Mouse (Mus musculus) adrenal gland, postnatal 36 days (tissue): Measurements from ENCODE around the gene Cmc1. TPM values are rescaled to one million over a fixed set of nuclear protein-coding genes. Genes with fewer than 3 reads are reported as not detected.

ENCODE experiments used
- DNase-seq, 2 experiments: peaks; one replicate each; pipeline ENCODE4 v3.0.0; 2021; ENCODE audit warnings: mixed read lengths in 1 of 2
- long read RNA-seq, 2 experiments: library from polyadenylated mRNA; stranded (forward); transcript quantifications; one replicate each; pipeline ENCODE4 v2.0.0; 2021; ENCODE audit warnings: borderline sequencing depth in 2 of 2
- total RNA-seq, 2 experiments: library from RNA; stranded (reverse); gene quantifications; 2 replicates each; pipeline ENCODE4 v1.2.3; 2021

Gene Cmc1
- 10 to 100 TPM; 27.6 to 44.2 TPM for total RNA-seq
- long read RNA-seq, experiment 1, transcript Cmc1-201 (4 exons, 1,169 nt), result major isoform, 36 of 45 reads
- long read RNA-seq, experiment 1, partial matches to known transcripts, result 0 of 45 reads
- long read RNA-seq, experiment 1, other reads (novel, unspliced or antisense), result 8 of 45 reads
- long read RNA-seq, experiment 2, transcript Cmc1-201 (4 exons, 1,169 nt), result major isoform, 17 of 21 reads
- long read RNA-seq, experiment 2, partial matches to known transcripts, result 0 of 21 reads
- long read RNA-seq, experiment 2, other reads (novel, unspliced or antisense), result 4 of 21 reads

- DNase-seq, result peak; percentile 97
These were observed at the start of gene Cmc1 for GRCm38 (mm10) chr9:118149407-118150402. Cmc1 (minus strand) TSS chr9:118150177.

- DNase-seq, result no peak
These were observed 48.6 kb upstream of the Cmc1 start for GRCm38 (mm10) chr9:118198557-118198956.

GRCm38 (mm10) chr9:118196661-118197390, 46.8 kb upstream of the Cmc1 start:
- DNase-seq, result no peak

- no peak for DNase-seq
These were observed 43.3 kb upstream of the Cmc1 start for GRCm38 (mm10) chr9:118193263-118193662.

GRCm38 (mm10) chr9:118191276-118191675, 41.3 kb upstream of the Cmc1 start:
- DNase-seq, result no peak

- DNase-seq, result no peak
These were observed 38.4 kb upstream of the Cmc1 start for GRCm38 (mm10) chr9:118188374-118188773.

- no peak for DNase-seq
These were observed 37.4 kb upstream of the Cmc1 start for GRCm38 (mm10) chr9:118187420-118187819.

- no peak for DNase-seq
These were observed 36.8 kb upstream of the Cmc1 start for GRCm38 (mm10) chr9:118186776-118187175.

- no peak for DNase-seq
These were observed 29.4 kb upstream of the Cmc1 start for GRCm38 (mm10) chr9:118179136-118180025.

GRCm38 (mm10) chr9:118176687-118177086, 26.7 kb upstream of the Cmc1 start:
- no peak for DNase-seq

GRCm38 (mm10) chr9:118175411-118175810, 25.4 kb upstream of the Cmc1 start:
- no peak for DNase-seq

GRCm38 (mm10) chr9:118173086-118173485, 23.1 kb upstream of the Cmc1 start:
- no peak for DNase-seq

GRCm38 (mm10) chr9:118168544-118168943, 18.6 kb upstream of the Cmc1 start:
- no peak for DNase-seq

GRCm38 (mm10) chr9:118167606-118168005, 17.6 kb upstream of the Cmc1 start:
- DNase-seq, result no peak

- no peak for DNase-seq
These were observed 11.6 kb upstream of the Cmc1 start for GRCm38 (mm10) chr9:118161536-118161935.

GRCm38 (mm10) chr9:118159936-118160335, 10.0 kb upstream of the Cmc1 start:
- peak; percentile 34 to 51 for DNase-seq

- no peak for DNase-seq
These were observed 8.2 kb upstream of the Cmc1 start for GRCm38 (mm10) chr9:118158201-118158600.

GRCm38 (mm10) chr9:118157234-118157633, 7.3 kb upstream of the Cmc1 start:
- DNase-seq, result no peak

GRCm38 (mm10) chr9:118154666-118155065, 4.7 kb upstream of the Cmc1 start:
- DNase-seq, result no peak

- no peak for DNase-seq
These were observed 1.2 kb upstream of the Cmc1 start for GRCm38 (mm10) chr9:118151221-118151507.

- DNase-seq, result no peak
These were observed 648 bp upstream of the Cmc1 start for GRCm38 (mm10) chr9:118150429-118151220.
